Comparison of ENCODE assay signal across 15 mouse cellular contexts in the genomic region with DNA sequence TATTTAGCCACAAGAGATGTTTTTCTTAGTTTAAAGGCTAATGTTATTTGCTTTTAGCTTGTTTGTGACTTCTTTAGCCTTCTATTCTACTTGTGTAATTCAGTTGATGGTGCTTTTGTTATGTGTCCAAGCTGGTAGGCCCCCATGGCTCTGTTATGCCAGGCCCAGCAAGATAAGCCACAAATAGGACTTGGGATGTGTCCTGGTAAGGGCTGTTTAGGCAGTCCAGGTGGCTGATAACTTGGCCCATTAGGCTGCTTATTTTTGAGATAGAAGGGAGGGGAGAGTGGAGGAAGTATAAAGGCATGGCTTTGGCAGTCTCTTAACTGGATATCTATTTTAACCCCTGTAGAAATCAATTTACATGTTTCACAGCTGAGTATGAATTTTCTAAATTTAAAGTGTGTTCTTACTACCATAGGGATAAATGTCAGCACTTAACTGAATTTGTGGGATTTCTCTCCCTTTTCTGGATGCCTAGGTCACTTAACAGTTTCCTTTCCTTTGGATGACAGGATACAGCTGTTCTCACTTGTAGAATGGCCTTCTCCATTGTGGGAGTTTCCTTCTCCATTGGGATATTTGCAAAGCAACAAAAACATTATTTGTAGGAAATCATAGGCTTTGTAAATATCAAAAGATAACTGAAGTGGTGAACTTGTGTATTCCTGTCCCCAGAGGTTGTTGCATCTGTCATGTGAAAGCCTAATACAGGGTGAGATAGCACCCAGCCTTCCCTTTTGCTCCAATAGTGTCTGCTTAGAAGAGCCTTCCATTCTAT.
DNase-seq lines count a peak whose midpoint lies in the region; ATAC-seq and TF ChIP-seq lines count a peak whose summit lies in the region.
"Had no signal": no experiment of that assay in that cellular context is flagged by ENCODE, and none has a peak within 500 bp of the region (broad histone marks: within the 10 kb centered on the region; RNA-seq: fewer than 3 reads in every experiment).

No protein-coding gene starts in this region.

- DNase-seq in frontal cortex, adult 2 months (ENCODE audit: extremely low spot score in 1 of 2, low spot score in 1 of 2): no peak
- DNase-seq in kidney, postnatal 36 days: no peak
- no peak for DNase-seq in stomach, postnatal 0 days (ENCODE audit: low spot score)
- no peak for DNase-seq in thymus, postnatal 36 days
- no peak for DNase-seq in thymus, postnatal 10 days (ENCODE audit: low spot score in 2 of 2)
- DNase-seq: cerebellum, adult 11-12 months; thymus, postnatal 14 days had no signal

- peak overlapping the region; percentile 76 for H3K27ac ChIP-seq in kidney, embryonic 15.5 days
- peak overlapping the region; percentile 67; the same call in 1 of the 2 replicates for H3K27ac ChIP-seq in stomach, embryonic 14.5 days (ENCODE audit: low read length)
- no peak overlapping the region for H3K27ac ChIP-seq in stomach, postnatal 0 days (replicated peaks)
- H3K27ac ChIP-seq: embryonic facial prominence, embryonic 15.5 days; forebrain, embryonic 13.5 days; limb, embryonic 10.5 days; midbrain, embryonic 10.5 days had no signal

- H3K4me3 ChIP-seq in kidney, embryonic 15.5 days (replicated peaks): no peak overlapping the region
- no peak overlapping the region for H3K4me3 ChIP-seq in stomach, embryonic 14.5 days (ENCODE audit: low read depth, low read length)
- H3K4me3 ChIP-seq in stomach, postnatal 0 days (ENCODE audit: low read depth, low read length): no peak overlapping the region
- H3K4me3 ChIP-seq: embryonic facial prominence, embryonic 15.5 days; forebrain, embryonic 13.5 days; limb, embryonic 10.5 days; midbrain, embryonic 10.5 days had no signal

- ATAC-seq in frontal cortex, adult (ENCODE audit: low TSS enrichment): peak; percentile 34; the same call in 1 of the 2 replicates
- ATAC-seq in kidney, embryonic 15.5 days (replicated peaks; ENCODE audit: low FRiP score): no peak
- ATAC-seq in stomach, embryonic 14.5 days (ENCODE audit: insufficient number of reproducible peaks, insufficient read depth, low FRiP score, low read depth): peak; percentile 61; the same call in 1 of the 2 replicates
- no peak for ATAC-seq in stomach, postnatal 0 days (ENCODE audit: low FRiP score, low TSS enrichment)
- ATAC-seq: forebrain, embryonic 13.5 days; Patski had no signal

- no peaks in the 10 kb centered on the region for H3K36me3 ChIP-seq in kidney, embryonic 15.5 days
- H3K36me3 ChIP-seq in stomach, embryonic 14.5 days (ENCODE audit: control insufficient read depth, insufficient read depth, low read length): no peaks in the 10 kb centered on the region
- no peaks in the 10 kb centered on the region for H3K36me3 ChIP-seq in stomach, postnatal 0 days (ENCODE audit: control insufficient read depth, insufficient read depth, low read length)
- H3K36me3 ChIP-seq: embryonic facial prominence, embryonic 15.5 days; limb, embryonic 10.5 days; midbrain, embryonic 10.5 days had no signal

- peaks cover 53% of the 10 kb centered on the region for H3K4me1 ChIP-seq in kidney, embryonic 15.5 days
- H3K4me1 ChIP-seq in stomach, embryonic 14.5 days (ENCODE audit: control insufficient read depth, insufficient read depth, low read length): peaks cover 44% of the 10 kb centered on the region
- peaks cover 2% of the 10 kb centered on the region; the same call in 1 of the 2 replicates for H3K4me1 ChIP-seq in stomach, postnatal 0 days (replicated peaks; ENCODE audit: control insufficient read depth, insufficient read depth)

- no peak overlapping the region for H3K9ac ChIP-seq in kidney, embryonic 15.5 days
- H3K9ac ChIP-seq in stomach, embryonic 14.5 days (replicated peaks; ENCODE audit: low read depth, low read length): no peak overlapping the region
- no peak overlapping the region for H3K9ac ChIP-seq in stomach, postnatal 0 days (ENCODE audit: low read length)
- H3K9ac ChIP-seq: embryonic facial prominence, embryonic 15.5 days; forebrain, embryonic 13.5 days had no signal

- no peaks in the 10 kb centered on the region for H3K27me3 ChIP-seq in kidney, embryonic 15.5 days
- H3K27me3 ChIP-seq in stomach, embryonic 14.5 days (ENCODE audit: control insufficient read depth, insufficient read depth, low read length): no peaks in the 10 kb centered on the region
- no peaks in the 10 kb centered on the region for H3K27me3 ChIP-seq in stomach, postnatal 0 days (ENCODE audit: control insufficient read depth, insufficient read depth, low read length)
- H3K27me3 ChIP-seq: embryonic facial prominence, embryonic 15.5 days; forebrain, embryonic 13.5 days; Patski had no signal

- H3K9me3 ChIP-seq in kidney, embryonic 15.5 days (replicated peaks): no peaks in the 10 kb centered on the region
- no peaks in the 10 kb centered on the region for H3K9me3 ChIP-seq in stomach, embryonic 14.5 days (ENCODE audit: control insufficient read depth, low read depth, low read length)
- no peaks in the 10 kb centered on the region for H3K9me3 ChIP-seq in stomach, postnatal 0 days (ENCODE audit: control insufficient read depth, low read length)
- H3K9me3 ChIP-seq: embryonic facial prominence, embryonic 15.5 days; forebrain, embryonic 13.5 days; limb, embryonic 10.5 days; midbrain, embryonic 10.5 days had no signal

- TF ChIP-seq EP300 in stomach, postnatal 0 days (optimal IDR thresholded peaks at IDR 0.05): no peak

- no peak for TF ChIP-seq CTCF in stomach, postnatal 0 days (IDR thresholded peaks at IDR 0.05; ENCODE audit: low read depth)

- H3K4me2 ChIP-seq in kidney, embryonic 15.5 days: no peak overlapping the region
- H3K4me2 ChIP-seq in stomach, embryonic 14.5 days (replicated peaks; ENCODE audit: low read depth, low read length): no peak overlapping the region
- H3K4me2 ChIP-seq in stomach, postnatal 0 days (replicated peaks; ENCODE audit: low read depth): no peak overlapping the region
- H3K4me2 ChIP-seq: embryonic facial prominence, embryonic 15.5 days; forebrain, embryonic 13.5 days had no signal

Comparison
In these comparisons a context has a peak if more than half of its experiments do, and no peak if none do; other contexts are left out.
1. ATAC-seq: peak in frontal cortex, adult (single experiment) and stomach, embryonic 14.5 days (single experiment); none in kidney, embryonic 15.5 days (single experiment) and stomach, postnatal 0 days (single experiment).